Mouse (Mus musculus) ES-Bruce4 (cell line): ENCODE data around the gene Add3.

Experiments
- CTCF ChIP-seq: IDR thresholded peaks from one replicate; pipeline ENCODE4 v1.8.1; 2011; ENCODE audit warnings: low read depth, low read length
- EP300 ChIP-seq: IDR thresholded peaks from 2 replicates; pipeline ENCODE4 v1.6.1; 2011; ENCODE audit warnings: low read depth, low read length; ENCODE audit not compliant: insufficient read depth

GRCm38 (mm10) chr19:53282571-53282970, 142.3 kb downstream of the Add3 start:
- TF ChIP-seq CTCF (no peak), EP300 (no peak)
